Mouse (Mus musculus): Measurements from ENCODE around the gene Kif2a. TPM values are rescaled to one million over a fixed set of nuclear protein-coding genes. Genes with fewer than 3 reads are reported as not detected.
A peak's percentile ranks its signal among the peaks of the same experiment; 100 is the strongest.

Kif2a gene
- polyA plus RNA-seq, 1 experiment from 2014 or later, result 10.2 TPM

- Histone ChIP-seq H3K27ac (ENCODE audit: low read length) (no peak overlapping the region), H3K4me3 (replicated peaks; ENCODE audit: low read length) (no peak overlapping the region), H3K9me3 (replicated peaks; ENCODE audit: control insufficient read depth, low read length) (no peaks in the 10 kb centered on the region; the same call in 1 of the 2 replicates), H3K9ac (ENCODE audit: low read length) (no peak overlapping the region), H3K27me3 (ENCODE audit: control insufficient read depth, insufficient read depth, low read length) (no peaks in the 10 kb centered on the region), H3K4me1 (ENCODE audit: control insufficient read depth, insufficient read depth, low read length) (0 out of 2 replicates have a peak, but pooled peaks cover 4% of the 10 kb centered on the region), H3K4me2 (ENCODE audit: low read depth, low read length) (no peak overlapping the region), H3K36me3 (ENCODE audit: control insufficient read depth, insufficient read depth, low read length) (no peaks in the 10 kb centered on the region)
- no peak for ATAC-seq (ENCODE audit: insufficient read depth, low FRiP score)
- WGBS, result 81% methylated on average over 4 of the region's 4 CpGs
Measured at GRCm38 (mm10) chr13:107027218-107027617, 5.3 kb upstream of the Kif2a start.

DNA sequence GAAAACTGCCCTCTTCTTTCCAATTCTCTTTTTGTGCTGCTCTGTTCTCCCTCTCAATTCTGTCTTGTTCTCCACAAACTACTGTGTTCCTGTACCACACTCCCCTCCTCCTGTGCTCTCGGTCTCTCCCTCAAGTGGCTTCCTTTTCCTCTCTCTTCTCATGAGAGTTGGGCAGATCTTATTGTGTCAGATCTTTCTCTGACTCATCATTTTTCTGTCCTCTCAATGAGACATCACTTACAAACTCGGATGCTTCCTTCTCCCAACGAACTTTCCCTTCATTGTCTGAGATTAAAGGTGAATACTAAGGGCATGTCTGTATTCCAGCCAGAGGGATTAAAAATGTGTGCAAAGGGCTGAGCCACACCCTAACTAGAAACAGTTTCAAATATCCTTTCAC is 3.7 kb upstream of the Kif2a start:
- H3K36me3 ChIP-seq (ENCODE audit: control insufficient read depth, insufficient read depth, low read length), result no peaks in the 10 kb centered on the region
- no peak overlapping the region for H3K27ac ChIP-seq (ENCODE audit: low read length)
- 51% methylated on average over 3 of the region's 3 CpGs for WGBS
- H3K4me1 ChIP-seq (ENCODE audit: control insufficient read depth, insufficient read depth, low read length), result 0 out of 2 replicates have a peak, but pooled peaks cover 4% of the 10 kb centered on the region
- H3K4me2 ChIP-seq (ENCODE audit: low read depth, low read length), result no peak overlapping the region
- no peak for ATAC-seq (ENCODE audit: insufficient read depth, low FRiP score)
- no peak overlapping the region for H3K4me3 ChIP-seq (replicated peaks; ENCODE audit: low read length)
- no peak overlapping the region for H3K9ac ChIP-seq (ENCODE audit: low read length)
- H3K27me3 ChIP-seq (ENCODE audit: control insufficient read depth, insufficient read depth, low read length), result no peaks in the 10 kb centered on the region
- no peaks in the 10 kb centered on the region; the same call in 1 of the 2 replicates for H3K9me3 ChIP-seq (replicated peaks; ENCODE audit: control insufficient read depth, low read length)

DNA sequence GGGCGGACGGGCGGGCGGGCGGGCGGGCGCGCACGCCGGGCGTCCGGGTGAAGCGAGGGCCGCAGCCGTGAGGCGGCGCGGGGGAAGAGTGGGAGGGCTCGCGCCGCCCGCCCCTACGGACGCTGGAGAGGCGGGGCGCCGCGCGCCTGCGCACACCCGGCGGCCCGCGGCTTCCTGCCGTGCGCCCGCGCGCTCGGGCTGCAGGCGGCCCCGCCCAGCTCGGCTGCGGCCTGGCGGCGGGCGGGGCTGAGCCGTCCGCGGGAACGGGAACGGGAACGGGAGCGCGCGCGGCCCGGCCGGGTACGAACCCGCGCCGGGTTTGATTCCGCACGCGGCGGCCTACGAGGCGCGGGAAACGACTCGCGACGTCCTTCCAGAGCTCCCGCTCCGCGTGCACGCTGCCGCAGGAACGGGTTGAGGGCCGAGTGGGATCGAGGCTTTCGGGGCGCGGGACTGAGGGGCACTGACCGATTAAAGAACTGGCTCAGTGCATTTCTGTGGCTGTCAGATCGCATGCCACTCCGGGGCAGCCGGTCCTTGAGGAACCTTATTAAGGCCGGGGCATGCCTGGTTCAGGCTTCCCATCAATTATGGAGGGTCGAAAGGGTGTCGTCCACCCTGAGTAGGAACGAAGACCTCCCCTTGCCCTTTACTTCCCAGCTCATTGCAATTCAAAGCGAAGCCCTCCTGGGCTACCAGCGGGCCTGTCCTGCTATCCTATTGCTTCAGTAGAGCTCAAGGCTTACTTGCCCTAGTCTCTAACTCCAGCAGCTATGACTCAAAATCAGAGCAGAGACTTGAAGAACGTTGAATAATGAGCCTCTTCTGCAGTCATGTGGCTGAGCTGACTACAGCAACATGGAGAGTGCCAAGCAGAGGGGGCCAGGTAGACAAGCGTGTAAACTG is 593 bp upstream of the Kif2a start:
- Histone ChIP-seq H3K4me1 (ENCODE audit: control insufficient read depth, insufficient read depth, low read length) (0 out of 2 replicates have a peak, but pooled peaks cover 7% of the 10 kb centered on the region), H3K4me3 (replicated peaks; ENCODE audit: low read length) (peak overlapping the region; percentile 96), H3K9ac (ENCODE audit: low read length) (peak overlapping the region; percentile 94), H3K9me3 (replicated peaks; ENCODE audit: control insufficient read depth, low read length) (no peaks in the 10 kb centered on the region; the same call in 1 of the 2 replicates), H3K4me2 (ENCODE audit: low read depth, low read length) (peak overlapping the region; percentile 83), H3K36me3 (ENCODE audit: control insufficient read depth, insufficient read depth, low read length) (no peaks in the 10 kb centered on the region), H3K27ac (ENCODE audit: low read length) (peak overlapping the region; percentile 93), H3K27me3 (ENCODE audit: control insufficient read depth, insufficient read depth, low read length) (no peaks in the 10 kb centered on the region)
- peak; percentile 98 for ATAC-seq (ENCODE audit: insufficient read depth, low FRiP score)
- under 1% methylated on average over 59 of the region's 97 CpGs for WGBS

DNA sequence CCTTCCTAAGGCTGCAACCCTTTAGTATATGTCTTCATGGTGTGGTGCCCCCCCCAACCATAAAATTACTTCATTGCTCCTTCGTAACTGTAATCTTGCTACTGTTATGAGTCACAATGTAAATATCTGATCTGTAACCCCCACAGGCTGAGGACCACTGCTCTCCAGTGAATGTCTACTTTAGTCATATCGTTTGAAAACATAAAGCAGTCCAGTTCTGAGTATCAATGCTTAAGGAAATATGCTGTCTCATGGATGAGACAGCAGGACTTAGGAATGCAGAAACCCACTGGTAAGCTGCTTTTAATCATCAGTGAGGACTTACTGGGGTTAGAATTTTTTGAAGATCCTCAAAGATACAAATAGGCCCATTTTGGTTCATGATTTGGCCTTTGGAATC is 2.5 kb downstream of the Kif2a start:
- WGBS, result 45% methylated on average over 2 of the region's 2 CpGs
- H3K36me3 ChIP-seq (ENCODE audit: control insufficient read depth, insufficient read depth, low read length), result no peaks in the 10 kb centered on the region
- H3K9ac ChIP-seq (ENCODE audit: low read length), result no peak overlapping the region
- H3K4me1 ChIP-seq (ENCODE audit: control insufficient read depth, insufficient read depth, low read length), result 0 out of 2 replicates have a peak, but pooled peaks cover 7% of the 10 kb centered on the region
- H3K4me2 ChIP-seq (ENCODE audit: low read depth, low read length), result no peak overlapping the region
- no peak for ATAC-seq (ENCODE audit: insufficient read depth, low FRiP score)
- no peaks in the 10 kb centered on the region for H3K27me3 ChIP-seq (ENCODE audit: control insufficient read depth, insufficient read depth, low read length)
- no peak overlapping the region for H3K4me3 ChIP-seq (replicated peaks; ENCODE audit: low read length)
- H3K27ac ChIP-seq (ENCODE audit: low read length), result no peak overlapping the region
- no peaks in the 10 kb centered on the region; the same call in 1 of the 2 replicates for H3K9me3 ChIP-seq (replicated peaks; ENCODE audit: control insufficient read depth, low read length)

- WGBS, result 72% methylated on average over 2 of the region's 2 CpGs
- Histone ChIP-seq H3K9me3 (replicated peaks; ENCODE audit: control insufficient read depth, low read length) (no peaks in the 10 kb centered on the region), H3K36me3 (ENCODE audit: control insufficient read depth, insufficient read depth, low read length) (no peaks in the 10 kb centered on the region), H3K4me3 (replicated peaks; ENCODE audit: low read length) (no peak overlapping the region), H3K4me1 (ENCODE audit: control insufficient read depth, insufficient read depth, low read length) (peaks cover 9% of the 10 kb centered on the region; the same call in 1 of the 2 replicates), H3K27ac (ENCODE audit: low read length) (no peak overlapping the region), H3K9ac (ENCODE audit: low read length) (no peak overlapping the region), H3K4me2 (ENCODE audit: low read depth, low read length) (no peak overlapping the region), H3K27me3 (ENCODE audit: control insufficient read depth, insufficient read depth, low read length) (no peaks in the 10 kb centered on the region)
- no peak for ATAC-seq (ENCODE audit: insufficient read depth, low FRiP score)
Measured at GRCm38 (mm10) chr13:107013926-107014325, 8.0 kb downstream of the Kif2a start.

DNA sequence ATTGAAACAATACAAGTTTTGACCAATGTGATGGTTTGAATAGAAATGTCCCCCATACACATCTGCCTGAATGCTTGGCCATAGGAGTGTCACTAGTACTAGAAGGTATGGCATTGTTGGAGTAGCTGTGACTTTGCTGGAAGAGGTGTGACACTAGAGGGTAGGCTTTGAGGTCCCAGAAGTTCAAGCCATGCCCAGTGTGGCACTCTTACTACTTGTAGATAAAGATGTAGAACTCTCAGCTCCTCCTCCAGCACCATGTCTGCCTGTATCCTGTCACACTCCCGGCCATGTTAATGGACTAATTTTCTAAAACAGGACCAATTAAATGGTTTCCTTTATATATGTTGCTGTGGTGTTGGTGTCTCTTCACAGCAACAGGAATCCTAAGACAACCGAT is 10.3 kb downstream of the Kif2a start:
- Histone ChIP-seq H3K27me3 (ENCODE audit: control insufficient read depth, insufficient read depth, low read length) (no peaks in the 10 kb centered on the region), H3K36me3 (ENCODE audit: control insufficient read depth, insufficient read depth, low read length) (no peaks in the 10 kb centered on the region), H3K4me1 (ENCODE audit: control insufficient read depth, insufficient read depth, low read length) (peaks cover 9% of the 10 kb centered on the region; the same call in 1 of the 2 replicates), H3K4me3 (replicated peaks; ENCODE audit: low read length) (no peak overlapping the region), H3K9ac (ENCODE audit: low read length) (no peak overlapping the region), H3K4me2 (ENCODE audit: low read depth, low read length) (no peak overlapping the region), H3K27ac (ENCODE audit: low read length) (no peak overlapping the region), H3K9me3 (replicated peaks; ENCODE audit: control insufficient read depth, low read length) (no peaks in the 10 kb centered on the region)
- ATAC-seq (ENCODE audit: insufficient read depth, low FRiP score), result no peak
- WGBS, result 83% methylated on average over 2 of the region's 2 CpGs

GRCm38 (mm10) chr13:107008174-107008573 is 13.8 kb downstream of the Kif2a start:
- Histone ChIP-seq H3K4me3 (replicated peaks; ENCODE audit: low read length) (no peak overlapping the region), H3K9ac (ENCODE audit: low read length) (no peak overlapping the region), H3K9me3 (replicated peaks; ENCODE audit: control insufficient read depth, low read length) (no peaks in the 10 kb centered on the region), H3K27me3 (ENCODE audit: control insufficient read depth, insufficient read depth, low read length) (no peaks in the 10 kb centered on the region), H3K36me3 (ENCODE audit: control insufficient read depth, insufficient read depth, low read length) (no peaks in the 10 kb centered on the region), H3K4me1 (ENCODE audit: control insufficient read depth, insufficient read depth, low read length) (0 out of 2 replicates have a peak, but pooled peaks cover 4% of the 10 kb centered on the region), H3K27ac (ENCODE audit: low read length) (no peak overlapping the region), H3K4me2 (ENCODE audit: low read depth, low read length) (no peak overlapping the region)
- ATAC-seq (ENCODE audit: insufficient read depth, low FRiP score), result no peak
- 83% methylated on average over 4 of the region's 4 CpGs for WGBS

DNA sequence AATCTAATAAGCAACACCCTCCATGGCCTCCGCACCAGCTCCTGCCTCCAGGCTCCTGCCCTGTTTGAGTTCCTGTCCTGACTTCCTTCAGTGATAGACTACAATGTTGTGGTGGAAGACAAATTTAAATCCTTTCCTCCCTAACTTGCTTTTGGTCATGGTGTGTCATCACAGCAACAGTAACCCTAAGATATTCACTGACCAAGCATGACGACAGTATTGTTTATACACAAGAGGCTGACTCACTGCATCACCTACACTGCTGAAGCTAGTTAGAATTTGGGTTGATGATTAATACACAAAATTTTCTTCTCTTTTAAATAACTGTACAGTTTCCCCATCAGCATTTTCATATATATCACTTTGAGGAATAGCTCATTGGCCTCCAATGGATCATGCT is 18.7 kb downstream of the Kif2a start:
- Histone ChIP-seq H3K4me3 (replicated peaks; ENCODE audit: low read length) (no peak overlapping the region), H3K9me3 (replicated peaks; ENCODE audit: control insufficient read depth, low read length) (no peaks in the 10 kb centered on the region), H3K27ac (ENCODE audit: low read length) (no peak overlapping the region), H3K27me3 (ENCODE audit: control insufficient read depth, insufficient read depth, low read length) (no peaks in the 10 kb centered on the region), H3K4me2 (ENCODE audit: low read depth, low read length) (no peak overlapping the region), H3K36me3 (ENCODE audit: control insufficient read depth, insufficient read depth, low read length) (no peaks in the 10 kb centered on the region), H3K4me1 (ENCODE audit: control insufficient read depth, insufficient read depth, low read length) (no peaks in the 10 kb centered on the region), H3K9ac (ENCODE audit: low read length) (no peak overlapping the region)
- ATAC-seq (ENCODE audit: insufficient read depth, low FRiP score), result no peak
- WGBS, result 75% methylated on average over 2 of the region's 2 CpGs

DNA sequence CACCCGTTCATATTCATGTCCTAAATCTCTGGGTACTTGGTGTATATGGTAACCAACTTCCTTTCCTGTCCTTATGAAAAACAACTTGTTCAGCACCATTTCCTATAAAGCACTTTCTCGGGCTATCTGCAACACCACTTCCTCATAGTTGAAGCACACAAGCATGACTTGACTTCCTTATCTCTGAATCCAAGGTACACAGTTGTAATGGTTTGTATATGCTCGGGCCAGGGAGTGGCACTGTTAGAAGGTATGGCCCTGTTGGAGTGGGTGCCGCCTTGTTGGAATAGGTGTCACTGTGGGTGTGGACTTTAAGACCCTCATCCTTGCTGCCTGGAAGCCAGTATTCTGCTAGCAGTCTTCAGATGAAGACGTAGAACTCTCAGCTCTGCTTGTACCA is 23.3 kb downstream of the Kif2a start:
- no peak overlapping the region for H3K9ac ChIP-seq (ENCODE audit: low read length)
- no peaks in the 10 kb centered on the region for H3K27me3 ChIP-seq (ENCODE audit: control insufficient read depth, insufficient read depth, low read length)
- H3K27ac ChIP-seq (ENCODE audit: low read length), result peak overlapping the region; percentile 18; the same call in 1 of the 2 replicates
- WGBS, result 64% methylated on average over 5 of the region's 5 CpGs
- H3K36me3 ChIP-seq (ENCODE audit: control insufficient read depth, insufficient read depth, low read length), result no peaks in the 10 kb centered on the region
- no peaks in the 10 kb centered on the region for H3K4me1 ChIP-seq (ENCODE audit: control insufficient read depth, insufficient read depth, low read length)
- no peak overlapping the region for H3K4me2 ChIP-seq (ENCODE audit: low read depth, low read length)
- no peaks in the 10 kb centered on the region for H3K9me3 ChIP-seq (replicated peaks; ENCODE audit: control insufficient read depth, low read length)
- peak; percentile 91 for ATAC-seq (ENCODE audit: insufficient read depth, low FRiP score)
- H3K4me3 ChIP-seq (replicated peaks; ENCODE audit: low read length), result no peak overlapping the region

All from stomach, embryonic 16.5 days (tissue).